Mouse (Mus musculus): ENCODE measurements around the gene Kalrn.
A peak's percentile ranks its signal among the peaks of the same experiment; 100 is the strongest.

DNA sequence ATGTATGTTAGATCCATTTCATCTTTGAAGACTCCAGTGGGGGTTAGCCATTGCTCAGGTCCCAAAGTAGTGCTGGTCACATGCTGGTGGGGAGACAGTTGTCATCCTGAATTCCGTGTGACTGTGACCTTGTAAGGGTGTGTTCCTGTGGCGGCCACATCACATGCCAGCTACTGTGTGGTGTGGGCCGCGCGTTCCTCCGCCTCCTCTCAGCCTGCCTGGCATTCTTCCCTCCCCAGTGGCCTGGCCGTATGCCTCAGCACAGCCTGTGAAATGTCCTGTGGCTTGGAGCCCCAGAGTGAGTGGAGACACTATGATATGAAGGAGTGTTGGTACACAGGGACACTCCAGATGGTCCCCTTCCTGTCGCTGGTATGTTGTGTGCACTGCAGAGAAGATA is 635.8 kb downstream of the Kalrn start:
- TF ChIP-seq EP300 (IDR thresholded peaks at IDR 0.05; ENCODE audit: low read depth) (peak; percentile 91), CTCF (IDR thresholded peaks at IDR 0.05; ENCODE audit: low read depth) (no peak)

All from heart, postnatal 0 days (tissue).